Mouse (Mus musculus) kidney, adult 2 months (tissue): ENCODE results near the gene Pth2.

ENCODE experiments used
- CTCF ChIP-seq: fragments of 200-500 bp; conservative IDR thresholded peaks from 2 replicates; pipeline ENCODE4 v1.5.1; 2011; ENCODE audit warnings: low read depth, mild to moderate bottlenecking, control low read depth, low read length, moderate library complexity, mixed read lengths; ENCODE audit not compliant: insufficient read depth, insufficient read length
- POLR2A ChIP-seq: fragments of 200-500 bp; IDR thresholded peaks from one replicate; pipeline ENCODE4 v1.6.1; 2011; ENCODE audit warnings: low read depth, low read length, control low read depth

DNA sequence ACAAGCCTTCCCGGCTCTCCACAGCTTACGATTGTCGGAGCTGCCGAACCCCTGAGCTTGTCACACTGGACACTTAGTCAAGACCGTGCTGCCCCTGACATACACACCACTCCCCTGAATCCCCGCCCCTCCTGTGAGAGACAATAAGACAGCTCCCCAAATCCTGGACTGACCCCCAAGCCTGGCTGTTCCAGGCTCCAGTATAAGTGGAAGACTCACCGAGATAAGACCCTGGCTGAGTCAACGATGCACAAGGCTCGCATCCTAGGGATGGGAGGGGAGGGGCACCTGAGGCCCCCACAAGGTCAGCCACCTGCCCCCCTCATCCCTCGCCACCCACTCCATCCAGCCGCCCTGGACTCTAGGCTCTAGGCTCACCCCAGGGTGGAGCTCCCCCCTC lies 48.9 kb upstream of the Pth2 start:
- TF ChIP-seq POLR2A: no peak
- no peak for TF ChIP-seq CTCF
